Mouse (Mus musculus): ENCODE data around the gene Mageb4. TPM values are rescaled to one million over a fixed set of nuclear protein-coding genes. Genes with fewer than 3 reads are reported as not detected.
"Not testable (repeated sequence)": the region's sequence is repeated elsewhere in the genome, so short reads cannot be mapped to it uniquely, and the experiment has no call there.

The Mageb4 gene
- polyA plus RNA-seq (2015; fragmentation: Nextera tagmentation; extraction: Ambion mirVana), result not detected in 2 replicates

- H3K9me3 ChIP-seq (replicated peaks; ENCODE audit: control insufficient read depth, low read length, poor library complexity, severe bottlenecking), result not testable (repeated sequence)
Observed at GRCm38 (mm10) chrX:86304993-86305392, at the start of gene Mageb4. Mageb4 (minus strand) TSS chrX:86305093.

GRCm38 (mm10) chrX:86284597-86284996, 20.3 kb downstream of the Mageb4 start:
- not testable (repeated sequence) for H3K27me3 ChIP-seq (ENCODE audit: control insufficient read depth, insufficient read depth, low read depth, low read length); H3K4me3 ChIP-seq (ENCODE audit: low read depth, low read length); H3K36me3 ChIP-seq (ENCODE audit: control insufficient read depth, insufficient read depth, low read length); H3K4me1 ChIP-seq (ENCODE audit: control insufficient read depth, insufficient read depth, low read length); ATAC-seq; H3K4me2 ChIP-seq (ENCODE audit: low read length); H3K27ac ChIP-seq (ENCODE audit: low read length); H3K9ac ChIP-seq (ENCODE audit: low read depth, low read length); H3K9me3 ChIP-seq (replicated peaks; ENCODE audit: control insufficient read depth, low read length, poor library complexity, severe bottlenecking)
- 73% methylated on average over 1 of the region's 2 CpGs for WGBS

More at GRCm38 (mm10) chrX:86304993-86305392, at the start of gene Mageb4:
- not testable (repeated sequence) for ATAC-seq; H3K4me1 ChIP-seq (ENCODE audit: control insufficient read depth, insufficient read depth, low read length); H3K4me3 ChIP-seq (ENCODE audit: low read depth, low read length); H3K4me2 ChIP-seq (ENCODE audit: low read length); H3K27ac ChIP-seq (ENCODE audit: low read length); H3K36me3 ChIP-seq (ENCODE audit: control insufficient read depth, insufficient read depth, low read length); H3K9ac ChIP-seq (ENCODE audit: low read depth, low read length); H3K27me3 ChIP-seq (ENCODE audit: control insufficient read depth, insufficient read depth, low read depth, low read length)
- no CpG with 5 or more reads among the region's 13 CpGs for WGBS

GRCm38 (mm10) chrX:86245950-86246349, 58.9 kb downstream of the Mageb4 start:
- H3K4me3 ChIP-seq (ENCODE audit: low read depth, low read length); H3K9me3 ChIP-seq (replicated peaks; ENCODE audit: control insufficient read depth, low read length, poor library complexity, severe bottlenecking); H3K4me1 ChIP-seq (ENCODE audit: control insufficient read depth, insufficient read depth, low read length); H3K27ac ChIP-seq (ENCODE audit: low read length); H3K36me3 ChIP-seq (ENCODE audit: control insufficient read depth, insufficient read depth, low read length); H3K27me3 ChIP-seq (ENCODE audit: control insufficient read depth, insufficient read depth, low read depth, low read length); ATAC-seq; H3K9ac ChIP-seq (ENCODE audit: low read depth, low read length); H3K4me2 ChIP-seq (ENCODE audit: low read length): not testable (repeated sequence)
- no CpG with 5 or more reads among the region's 1 CpGs for WGBS

GRCm38 (mm10) chrX:86237246-86237645, 67.6 kb downstream of the Mageb4 start:
- WGBS, result no CpG with 5 or more reads among the region's 1 CpGs
- Histone ChIP-seq H3K27me3 (ENCODE audit: control insufficient read depth, insufficient read depth, low read depth, low read length) (no peaks in the 10 kb centered on the region), H3K4me3 (ENCODE audit: low read depth, low read length) (no peak overlapping the region), H3K9me3 (replicated peaks; ENCODE audit: control insufficient read depth, low read length, poor library complexity, severe bottlenecking) (no peaks in the 10 kb centered on the region), H3K36me3 (ENCODE audit: control insufficient read depth, insufficient read depth, low read length) (no peaks in the 10 kb centered on the region), H3K27ac (ENCODE audit: low read length) (no peak overlapping the region), H3K4me2 (ENCODE audit: low read length) (no peak overlapping the region), H3K4me1 (ENCODE audit: control insufficient read depth, insufficient read depth, low read length) (no peaks in the 10 kb centered on the region), H3K9ac (ENCODE audit: low read depth, low read length) (no peak overlapping the region)
- ATAC-seq, result no peak

Other genes starting within 250 kb of the Mageb4 start
- gene Nr0b1, start 113.3 kb downstream of the Mageb4 start, polyA plus RNA-seq (2015; fragmentation: Nextera tagmentation; extraction: Ambion mirVana), result 1.3 and 1.8 TPM in 2 replicates

Data from midbrain, embryonic 16.5 days (tissue).